Mouse (Mus musculus): Measurements from ENCODE around the gene Svop.

Svop gene

DNA sequence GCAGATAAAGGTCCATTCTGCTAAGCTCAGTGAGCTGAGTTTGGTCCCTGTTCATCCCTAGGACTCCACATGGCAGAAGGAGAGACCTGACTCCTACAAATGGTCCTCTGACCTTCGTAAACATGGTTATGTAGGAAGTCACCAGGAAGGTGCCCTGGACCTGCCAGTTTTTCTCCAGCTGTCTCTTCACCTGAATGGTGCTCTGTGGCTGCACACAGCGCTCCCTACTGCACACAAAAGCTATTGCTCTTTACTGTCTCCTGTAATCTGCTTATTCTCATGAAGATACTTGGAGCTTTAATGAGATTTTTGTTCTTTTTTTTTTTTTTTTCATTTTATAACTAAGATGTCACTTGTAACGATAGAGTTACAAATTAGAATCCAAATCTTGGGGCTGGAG lies 44.8 kb downstream of the Svop start:
- no peak for DNase-seq (ENCODE audit: low spot score in 2 of 2)

DNA sequence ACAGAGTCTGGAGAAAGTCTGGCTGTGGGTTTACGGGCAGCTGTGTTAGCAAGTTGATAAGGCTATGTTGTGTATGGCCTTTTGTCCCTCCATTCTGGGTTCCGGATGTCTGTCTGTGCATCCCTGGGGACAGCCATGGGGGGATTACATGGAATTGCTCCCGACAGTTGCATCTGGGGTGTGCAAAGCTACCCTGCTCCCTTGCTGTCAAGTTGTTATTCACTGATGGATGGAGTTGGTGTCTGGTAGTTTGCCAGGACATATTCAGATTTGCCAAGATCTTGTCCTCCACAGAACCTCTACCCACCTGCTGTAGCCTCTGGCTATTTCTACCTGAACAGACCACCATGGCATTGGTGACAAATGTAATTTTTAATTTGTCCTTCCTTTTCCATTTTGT lies 45.2 kb downstream of the Svop start:
- no peak for DNase-seq (ENCODE audit: low spot score in 2 of 2)

DNA sequence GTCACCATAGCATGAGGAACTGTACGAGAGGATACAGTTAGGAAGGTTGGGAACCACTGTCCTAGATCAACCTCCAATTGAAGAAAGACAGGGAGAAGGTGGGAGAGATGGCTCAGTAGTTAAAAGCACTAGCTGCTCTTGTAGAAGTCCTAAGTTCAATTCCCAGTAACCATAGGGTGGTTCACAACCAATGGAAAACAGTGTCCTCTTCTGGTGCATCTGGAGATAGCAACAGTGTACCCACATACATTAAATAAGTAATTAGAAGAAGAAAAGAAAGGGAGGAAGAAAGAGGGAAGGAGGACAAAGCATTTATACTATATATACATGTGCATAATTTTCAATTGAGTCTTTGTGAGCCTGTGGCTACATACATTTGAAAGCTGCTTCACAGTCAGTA lies 46.2 kb downstream of the Svop start:
- no peak for DNase-seq (ENCODE audit: low spot score in 2 of 2)

DNA sequence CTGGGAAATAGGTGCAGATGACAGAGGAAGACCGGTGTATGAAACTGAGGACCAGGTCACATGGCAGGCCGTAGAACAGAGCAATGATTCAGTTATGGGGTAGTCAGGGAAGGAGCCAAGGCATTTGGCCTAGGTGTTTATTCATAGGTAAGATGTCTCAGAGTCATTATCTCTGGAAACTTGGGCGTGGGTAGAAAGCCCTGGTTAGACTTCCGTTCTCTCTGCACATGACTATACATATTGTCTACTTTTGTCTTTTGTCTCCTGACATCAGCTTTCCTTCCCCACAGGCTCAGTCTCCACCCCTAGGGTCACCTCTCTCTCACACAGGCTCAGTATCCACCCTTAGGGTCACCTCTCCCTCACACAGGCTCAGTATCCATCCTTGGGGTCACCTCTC lies 47.6 kb downstream of the Svop start:
- DNase-seq (ENCODE audit: low spot score in 2 of 2) = no peak

DNA sequence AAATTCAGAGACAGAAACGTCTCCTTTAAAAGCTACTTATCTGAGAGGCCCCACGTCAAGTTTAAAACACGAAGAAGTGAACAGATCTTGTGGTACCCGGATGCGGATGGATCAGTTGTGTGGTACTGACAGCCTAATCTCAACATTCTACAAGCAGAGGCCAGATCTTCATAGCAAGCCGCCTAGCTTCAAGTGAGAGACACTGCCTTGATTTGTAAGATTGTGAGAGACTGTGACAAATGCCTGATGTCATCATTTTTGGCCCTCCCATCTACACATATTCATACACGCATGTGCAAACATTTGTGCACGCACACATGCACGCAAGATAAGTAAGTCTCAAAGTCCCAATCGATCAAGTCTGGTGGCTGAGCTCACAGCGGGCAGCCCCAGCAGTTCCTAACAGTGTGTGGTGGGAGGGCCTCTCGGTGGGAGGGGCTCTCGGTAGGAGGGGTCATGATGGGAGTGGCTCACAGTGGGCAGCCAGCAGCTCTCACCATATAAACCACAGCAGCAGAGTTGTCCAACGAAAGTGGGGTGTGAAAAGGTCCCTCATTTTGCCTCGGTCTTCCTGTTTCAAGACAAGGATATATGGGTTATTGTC lies 49.9 kb downstream of the Svop start:
- DNase-seq (ENCODE audit: low spot score in 2 of 2) = peak; percentile 18 to 21

DNA sequence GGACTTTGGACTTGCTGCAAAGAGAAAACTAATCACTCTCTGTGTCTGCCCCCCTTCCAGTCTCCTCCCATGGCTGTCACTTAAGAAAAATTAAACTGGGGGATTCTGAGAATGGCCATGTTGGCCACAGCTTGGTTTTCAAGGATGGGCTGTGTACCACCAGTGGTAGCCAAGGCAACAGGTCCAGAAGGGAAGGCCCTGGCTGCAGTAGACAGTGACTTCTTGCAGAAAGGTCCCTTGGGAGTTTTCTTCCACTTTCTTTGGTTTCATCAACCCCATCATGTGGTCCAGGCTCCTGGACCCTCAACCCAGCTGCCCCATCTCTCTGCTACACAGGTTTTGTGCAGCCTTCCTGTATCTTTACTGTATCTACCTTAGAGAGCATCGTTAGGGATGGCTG lies 50.5 kb downstream of the Svop start:
- DNase-seq (ENCODE audit: low spot score in 2 of 2) = no peak

DNA sequence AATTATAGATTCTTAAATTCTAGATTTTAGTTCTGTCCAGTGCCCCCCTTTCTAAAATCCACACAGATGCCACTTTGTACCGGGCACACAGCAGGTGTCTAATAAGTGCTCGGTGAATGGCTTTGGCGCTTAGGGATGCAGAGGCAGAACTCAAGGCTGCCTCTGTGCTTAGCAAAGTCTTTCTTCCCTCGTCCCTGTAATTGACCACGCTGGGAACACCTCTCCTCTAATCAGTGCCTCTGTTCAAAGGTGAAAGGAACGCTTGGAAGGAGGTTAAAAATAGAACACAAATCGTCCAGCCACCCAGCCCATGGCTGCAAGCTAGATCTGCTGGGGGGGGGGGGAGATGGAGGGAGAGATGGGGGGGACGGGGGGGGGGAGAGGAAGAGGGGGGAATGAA lies 50.9 kb downstream of the Svop start:
- DNase-seq (ENCODE audit: low spot score in 2 of 2) = no peak

DNA sequence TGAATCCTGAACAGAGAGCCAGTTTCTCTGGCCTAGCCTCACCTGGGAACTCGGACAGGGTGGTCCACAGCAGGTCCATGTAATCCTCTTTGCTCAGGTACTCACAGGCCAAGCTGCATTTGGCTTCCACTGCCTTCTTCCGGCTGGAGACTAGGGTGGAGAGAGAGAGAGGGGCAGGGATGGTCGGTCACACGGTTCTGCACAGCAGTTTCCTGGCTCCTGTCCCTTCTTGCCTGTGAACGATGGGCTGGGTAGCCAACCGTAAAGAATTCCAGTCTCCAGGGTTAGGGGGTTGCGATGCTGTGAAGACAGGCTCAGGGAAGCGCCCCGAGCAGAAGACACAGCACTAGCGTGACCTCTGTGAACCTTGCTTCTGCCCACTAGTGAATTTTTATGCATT lies 56.3 kb downstream of the Svop start:
- DNase-seq (ENCODE audit: low spot score in 2 of 2) = no peak

DNA sequence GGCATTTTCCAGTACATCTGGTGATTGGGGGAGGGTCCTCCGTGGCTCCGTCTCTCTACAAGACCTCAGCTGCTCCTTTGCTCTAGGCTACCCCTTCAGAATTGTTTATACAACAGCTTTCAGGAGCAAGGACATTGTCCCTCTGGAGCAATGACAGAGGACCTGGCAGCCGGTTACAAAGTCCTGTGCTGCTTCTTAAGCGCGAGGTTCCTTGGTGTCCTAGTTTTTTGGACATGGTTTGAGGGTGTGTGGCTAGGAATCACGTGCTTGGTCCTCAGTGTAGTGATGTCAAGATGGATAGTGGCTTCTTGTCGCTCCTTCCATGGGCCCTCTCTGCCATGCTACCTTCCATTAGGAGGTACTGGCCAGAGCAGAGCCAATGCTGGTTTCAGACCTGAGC lies 57.0 kb downstream of the Svop start:
- DNase-seq (ENCODE audit: low spot score in 2 of 2) = no peak

DNA sequence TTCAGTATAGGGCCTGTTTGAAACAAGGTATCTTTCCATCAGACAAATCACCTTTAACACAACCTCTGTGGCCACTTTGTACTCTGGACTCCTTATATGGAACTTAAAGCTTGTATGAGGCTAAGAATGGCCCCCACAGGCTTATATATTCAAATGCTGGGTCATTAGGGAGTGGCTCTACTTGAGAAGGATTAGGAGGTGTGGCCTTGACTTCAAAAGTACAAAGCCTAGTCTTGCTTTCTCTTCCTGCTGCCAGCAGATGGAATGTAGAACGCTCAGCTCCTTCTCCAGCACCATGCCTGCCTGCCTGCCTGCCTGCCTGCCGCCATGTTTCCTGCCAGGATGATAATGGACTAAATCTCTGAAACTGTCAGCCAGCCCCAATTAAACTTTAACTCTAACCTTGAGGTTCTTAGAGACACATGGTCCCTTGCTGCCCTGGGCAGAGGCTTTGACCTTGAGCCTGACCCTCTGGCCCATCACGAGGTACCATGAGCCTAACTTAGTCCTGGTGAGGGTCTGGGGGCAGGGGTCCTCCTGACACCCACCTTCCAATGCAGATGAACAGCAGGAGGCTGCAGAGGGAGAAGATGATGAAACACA lies 59.1 kb downstream of the Svop start:
- no peak for DNase-seq (ENCODE audit: low spot score in 2 of 2)

DNA sequence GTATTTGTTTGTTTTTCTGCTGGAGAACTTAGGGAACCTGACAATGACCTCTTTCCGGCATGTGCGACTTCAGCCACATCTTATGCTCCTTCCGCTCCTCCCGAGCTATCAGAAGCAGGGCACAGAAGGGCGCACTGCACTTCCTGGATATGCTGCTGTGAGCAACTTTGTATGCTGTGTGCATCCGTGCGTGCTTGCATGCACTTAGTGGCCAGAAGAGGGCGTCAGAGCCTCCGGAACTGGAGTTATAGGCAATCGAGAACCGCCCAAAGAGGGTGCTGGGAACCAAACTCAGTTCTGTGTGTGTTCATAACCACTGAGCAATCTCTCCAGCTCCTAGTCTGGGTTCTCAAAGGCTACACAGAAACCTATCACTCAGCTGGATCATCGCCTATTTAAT lies 60.7 kb downstream of the Svop start:
- DNase-seq (ENCODE audit: low spot score in 2 of 2) = no peak

DNA sequence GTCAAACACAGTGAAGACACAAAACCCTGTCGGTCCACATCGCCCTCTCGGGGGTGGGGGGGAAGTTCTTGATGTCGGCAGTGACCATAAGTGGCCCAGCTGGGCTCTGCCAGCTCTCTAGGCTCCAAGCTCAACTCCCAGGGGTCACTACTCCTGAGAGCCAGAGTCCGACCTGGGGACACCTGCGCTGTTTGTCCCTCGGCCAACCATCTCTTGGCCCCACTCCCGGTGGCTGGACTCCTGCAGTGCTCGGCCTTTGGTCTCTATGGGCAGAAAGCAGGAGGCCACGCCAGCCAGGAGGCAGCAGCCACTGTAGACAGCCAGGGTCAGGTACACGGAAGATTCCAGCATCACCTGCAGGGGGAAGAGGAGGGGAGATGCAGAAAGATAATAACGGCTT lies 63.3 kb downstream of the Svop start:
- DNase-seq (ENCODE audit: low spot score in 2 of 2) = no peak

DNA sequence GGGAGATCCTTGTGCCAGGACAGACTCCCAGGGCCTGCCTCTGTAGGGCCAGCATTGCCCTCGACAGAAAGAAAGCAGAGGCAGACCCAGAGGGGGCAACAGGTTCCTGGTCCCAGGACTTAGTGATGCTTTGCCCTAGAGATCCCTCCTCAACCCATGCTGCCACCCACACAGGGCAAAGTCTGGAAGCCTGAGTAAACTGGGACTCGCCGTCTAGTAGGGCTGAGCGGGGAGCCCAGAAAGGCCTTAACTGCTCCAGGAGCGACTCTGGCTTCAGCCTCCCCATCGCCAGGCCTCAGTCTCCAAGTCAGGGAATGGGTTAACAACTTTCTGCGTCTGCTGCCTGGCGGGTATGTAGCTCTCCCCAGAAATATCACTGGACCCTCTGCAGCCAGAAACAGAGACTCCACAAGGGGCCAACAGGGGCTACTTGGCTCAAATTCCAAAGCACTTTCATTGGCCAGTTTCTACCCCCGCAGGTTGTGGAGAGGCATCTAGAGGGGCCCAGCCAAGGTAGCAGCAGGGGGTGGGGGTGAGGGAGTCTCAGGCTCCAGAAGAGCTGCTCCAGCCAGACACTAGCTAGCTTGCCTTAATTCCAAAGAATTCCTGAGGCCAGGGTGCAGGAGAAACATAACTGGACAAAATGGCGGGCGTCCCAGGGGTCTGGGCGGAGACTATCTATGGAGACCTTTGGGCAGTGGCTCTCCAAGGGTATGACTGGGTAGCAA lies 64.0 kb downstream of the Svop start:
- DNase-seq (ENCODE audit: low spot score in 2 of 2) = no peak

DNA sequence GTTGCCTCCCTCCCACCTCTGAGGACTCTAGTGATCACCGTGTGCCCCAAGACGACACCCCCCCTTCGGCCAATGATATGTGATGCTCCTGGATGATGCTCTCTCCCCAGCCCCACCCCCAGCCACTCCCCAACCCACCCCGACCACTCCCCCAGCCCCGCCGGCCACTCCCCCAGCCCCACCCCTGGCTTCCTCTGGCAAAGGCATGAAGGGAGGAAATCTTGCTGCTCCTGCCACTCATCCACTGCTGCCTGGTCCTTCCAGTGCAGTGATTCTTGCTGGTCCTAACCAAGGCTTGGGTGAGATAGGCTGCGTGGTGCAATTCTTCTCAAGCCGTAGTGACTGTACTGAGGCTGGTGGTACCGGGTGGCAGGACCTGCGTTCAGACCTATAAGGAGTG lies 66.5 kb downstream of the Svop start:
- DNase-seq (ENCODE audit: low spot score in 2 of 2) = no peak

DNA sequence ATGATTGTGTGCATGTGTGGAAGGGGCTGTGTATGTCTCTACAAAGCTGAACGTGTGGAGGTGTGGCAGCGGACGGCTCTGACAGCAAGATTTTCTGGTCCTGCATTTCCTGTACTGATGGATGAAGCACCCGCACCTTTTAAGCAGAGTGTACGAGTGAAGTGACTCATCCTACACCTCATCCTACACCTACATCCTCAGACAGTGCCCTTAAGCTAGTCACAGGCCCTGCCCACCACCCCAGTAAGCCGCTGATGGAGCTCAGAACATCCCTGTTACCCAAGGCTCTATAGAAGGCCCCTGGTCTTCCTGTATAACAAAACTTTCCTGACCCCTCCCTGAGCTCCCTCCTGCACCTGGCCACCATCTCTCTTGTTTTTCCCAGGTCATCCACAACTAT lies 67.0 kb downstream of the Svop start:
- DNase-seq (ENCODE audit: low spot score in 2 of 2) = no peak

DNA sequence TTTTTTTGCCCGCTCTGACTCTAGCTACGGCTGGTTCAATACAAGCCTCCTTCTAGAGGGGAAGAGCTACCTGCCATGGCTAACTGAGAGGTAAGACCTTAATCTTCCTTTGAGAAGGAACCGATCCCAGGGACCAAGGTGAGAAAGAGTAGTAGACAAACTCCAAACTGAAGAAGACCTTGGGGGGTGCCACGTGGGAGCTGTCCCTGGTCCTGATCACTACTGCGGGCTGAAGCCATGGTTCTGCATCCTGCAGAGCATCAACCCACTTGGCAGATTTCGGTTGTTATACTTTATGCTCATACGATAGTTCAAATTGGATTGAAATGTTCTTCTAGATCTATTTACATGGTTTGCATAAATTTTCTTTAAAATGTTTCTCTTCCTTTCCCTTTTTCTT lies 76.2 kb downstream of the Svop start:
- no peak for DNase-seq (ENCODE audit: low spot score in 2 of 2)

DNA sequence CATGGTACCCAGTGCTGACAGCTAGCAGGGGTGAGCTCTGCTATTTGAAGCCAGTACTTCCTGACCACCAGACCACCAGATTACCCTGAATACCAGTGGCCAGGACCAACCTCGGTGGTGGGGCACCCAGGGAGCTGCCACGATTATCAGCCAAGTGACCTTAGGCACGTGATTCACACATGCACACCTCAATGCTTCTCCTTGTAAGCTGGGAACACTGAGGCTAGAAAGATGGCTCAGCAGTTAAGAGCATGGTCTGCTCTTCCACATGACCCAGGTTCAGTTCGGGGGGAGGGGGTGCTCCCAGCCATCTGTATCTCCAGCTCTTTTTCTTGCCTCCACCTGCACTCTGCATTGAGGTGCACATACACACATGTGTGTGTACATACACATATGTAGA lies 82.3 kb downstream of the Svop start:
- no peak for DNase-seq (ENCODE audit: low spot score in 2 of 2)

DNA sequence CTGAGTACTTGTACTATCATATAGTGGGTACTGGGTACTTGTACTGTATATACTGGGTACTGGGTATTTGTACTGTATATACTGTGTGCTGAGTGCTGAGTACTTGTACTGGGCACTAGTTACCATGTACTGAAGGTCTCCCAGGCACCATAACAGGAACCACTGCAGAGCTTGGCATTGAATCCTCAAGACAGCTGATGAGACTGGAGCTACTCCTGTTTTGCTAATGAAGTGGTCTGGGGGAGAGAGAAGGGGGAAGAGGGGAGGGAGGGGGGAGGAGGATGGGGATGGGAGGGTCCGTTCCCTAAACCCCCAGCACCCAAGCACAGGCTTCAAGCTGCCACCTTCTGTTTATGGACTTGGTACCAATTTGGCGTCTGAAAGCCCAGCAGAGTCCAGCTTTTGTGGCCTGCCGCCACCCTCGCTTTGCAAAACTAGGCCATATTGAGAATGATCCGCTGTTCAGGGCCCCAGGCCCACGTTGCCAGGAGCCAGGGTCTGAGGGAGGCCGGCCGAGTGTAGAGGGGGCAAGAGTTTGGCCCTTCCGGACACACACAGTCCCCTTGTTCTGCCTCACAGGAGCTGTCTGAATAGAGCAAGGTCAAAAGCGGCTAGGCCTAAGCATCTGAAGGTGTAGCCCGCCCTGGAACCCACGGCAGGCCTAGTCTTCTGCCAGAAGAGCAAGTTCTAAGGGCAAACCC lies 83.5 kb downstream of the Svop start:
- DNase-seq (ENCODE audit: low spot score in 2 of 2) = no peak

DNA sequence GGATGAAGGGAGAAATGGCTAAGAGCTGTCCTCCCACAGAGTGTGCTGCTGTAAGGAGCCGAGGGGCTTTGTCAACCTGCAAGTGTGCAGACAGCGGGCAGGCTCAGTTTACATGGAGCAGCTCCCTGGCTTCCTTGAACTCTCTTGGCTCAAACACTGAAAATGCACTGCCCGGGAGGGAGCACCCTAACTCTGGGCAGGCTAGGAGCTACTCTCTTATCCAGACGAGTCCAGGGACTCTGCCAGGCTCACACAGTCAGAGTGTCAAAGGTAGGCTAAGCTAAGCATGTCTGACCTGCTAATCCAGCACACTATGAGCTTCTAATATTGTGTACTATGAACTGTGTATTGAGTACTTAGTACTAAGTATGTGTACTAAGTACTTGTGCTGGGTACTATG lies 84.4 kb downstream of the Svop start:
- DNase-seq (ENCODE audit: low spot score in 2 of 2) = no peak

DNA sequence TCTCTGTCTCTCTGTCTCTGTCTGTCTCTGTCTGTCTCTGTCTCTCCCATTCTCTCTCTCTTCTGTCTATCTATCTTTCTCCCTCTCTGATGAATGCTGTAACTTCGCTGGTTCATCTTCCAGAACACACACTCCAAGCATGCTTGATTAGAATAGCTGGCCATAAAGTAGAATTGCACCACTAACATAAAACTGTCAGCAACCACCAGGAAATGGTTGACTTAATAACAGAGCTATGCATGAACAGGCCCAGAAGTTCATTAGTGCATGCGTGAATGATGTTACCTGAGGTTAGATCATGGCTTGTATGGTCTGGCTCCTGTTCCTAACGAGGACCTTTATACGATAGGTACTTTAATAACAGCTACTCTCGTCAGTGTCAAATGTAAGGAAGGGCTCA lies 86.3 kb downstream of the Svop start:
- DNase-seq (ENCODE audit: low spot score in 2 of 2) = no peak

DNA sequence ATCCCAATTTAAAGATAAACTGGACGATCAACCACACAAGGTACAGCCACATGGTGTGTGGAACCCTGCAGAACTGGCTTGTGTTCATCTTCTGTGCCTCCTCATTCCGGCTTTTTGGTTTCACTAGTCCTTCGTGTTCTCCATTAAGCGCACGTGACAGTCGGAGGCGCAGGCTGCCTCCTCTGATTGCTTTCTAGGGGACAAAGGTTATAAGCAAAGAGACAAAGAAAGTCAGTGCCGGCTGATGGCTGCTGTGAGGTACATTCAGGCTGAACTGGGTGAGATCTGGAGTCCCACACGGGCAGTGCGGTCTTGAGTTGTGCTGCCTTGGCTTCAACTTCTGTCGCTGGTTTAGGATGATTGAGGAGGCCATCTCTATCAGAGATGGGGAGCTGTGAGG lies 86.8 kb downstream of the Svop start:
- no peak for DNase-seq (ENCODE audit: low spot score in 2 of 2)

DNA sequence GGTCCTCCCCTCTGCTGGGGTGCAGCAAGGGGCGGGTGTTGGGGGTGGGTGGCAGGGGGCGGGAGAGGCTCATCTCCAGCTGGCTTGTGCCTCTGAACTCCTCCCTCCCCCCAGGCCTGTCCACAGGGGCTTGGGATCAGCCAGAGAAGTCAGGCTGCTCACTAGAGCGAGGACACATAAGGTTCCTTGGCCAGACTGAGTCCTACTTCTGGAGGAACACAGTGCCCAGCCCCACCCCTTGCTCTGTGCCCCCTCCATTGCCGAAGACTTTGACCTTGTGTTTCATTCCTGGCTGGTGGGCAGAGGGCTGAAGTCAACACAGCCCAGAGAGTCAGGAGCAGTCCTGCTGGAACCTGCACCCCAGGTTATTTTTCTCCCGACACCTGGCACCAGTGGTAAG lies 87.8 kb downstream of the Svop start, which contains the start of gene Dao:
TSS of gene Dao (plus strand) at position 162 of the 400 bp plus-strand sequence.
- DNase-seq (ENCODE audit: low spot score in 2 of 2) = no peak

DNA sequence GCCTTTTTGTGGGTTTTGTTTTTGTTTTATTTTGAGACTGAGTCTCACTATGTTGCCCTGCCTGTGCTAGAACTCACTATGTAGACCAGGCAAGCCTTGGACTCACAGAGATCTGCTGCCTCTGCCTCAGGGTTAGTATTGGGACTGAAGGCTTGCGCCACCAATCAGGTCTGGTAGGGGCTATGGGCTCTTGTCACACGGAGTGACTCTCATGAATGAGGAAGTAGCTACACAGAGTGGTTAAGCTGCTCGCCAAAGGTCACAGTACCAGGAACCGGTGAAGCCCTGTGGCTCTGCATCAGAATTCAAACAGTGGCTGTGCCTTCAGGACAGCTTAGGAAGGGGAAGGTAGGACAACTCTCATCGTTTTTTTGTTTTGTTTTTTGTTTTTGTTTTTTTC lies 92.0 kb downstream of the Svop start:
- peak; percentile 71 to 76 for DNase-seq (ENCODE audit: low spot score in 2 of 2)
